Mouse (Mus musculus) frontal cortex, postnatal 25 days (tissue): ENCODE data around the gene Ear1.
"Not testable (repeated sequence)": the region's sequence is repeated elsewhere in the genome, so short reads cannot be mapped to it uniquely, and the experiment has no call there.

Experiments used
- DNase-seq, 2 experiments: peaks; one replicate each; pipeline ENCODE4 v3.0.0; 2022; ENCODE audit warnings: low spot score in 2 of 2

Gene Ear1

GRCm38 (mm10) chr14:43796905-43797470 is 78.3 kb downstream of the Ear1 start:
- DNase-seq, result not testable (repeated sequence)

- no peak for DNase-seq
Observed at GRCm38 (mm10) chr14:43796069-43796904, 79.0 kb downstream of the Ear1 start.

- DNase-seq, result not testable (repeated sequence)
Observed at GRCm38 (mm10) chr14:43793811-43794210, 81.5 kb downstream of the Ear1 start.

DNA sequence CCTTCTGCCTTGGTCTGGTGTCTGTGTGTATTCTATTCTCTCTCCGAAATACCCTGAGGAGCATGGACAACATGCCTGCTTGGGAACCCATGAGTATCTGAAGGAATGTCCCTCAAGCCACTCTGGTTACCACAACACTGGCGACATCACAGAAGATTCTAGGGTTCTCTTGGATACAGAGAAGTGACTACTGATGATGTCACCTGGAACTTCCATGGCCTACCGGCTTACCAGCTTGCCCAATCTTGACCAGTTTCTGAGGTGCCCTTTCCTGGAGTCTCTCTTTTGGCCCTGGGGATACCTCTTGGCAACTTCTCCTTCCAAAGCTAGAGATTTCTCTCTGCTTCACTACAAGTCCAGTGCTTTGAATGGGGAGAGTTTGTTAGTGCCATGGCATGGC is 90.7 kb downstream of the Ear1 start, which contains the start of gene Gm8180:
Gene Gm8180 (minus strand): TSS at position 101 of the 400 bp plus-strand sequence.
- not testable (repeated sequence) for DNase-seq
